Mouse (Mus musculus): ENCODE results near the gene Irf6.

Gene Irf6

GRCm38 (mm10) chr1:193191675-193192283, 38.9 kb downstream of the Irf6 start:
- in situ Hi-C loops (cut with MboI; ENCODE audit: low pct_unique_long_range_greater_than_20kb in 1 of 2, low sequenced_read_pairs in 2 of 2, unreplicated experiment in 1 of 2): no loop called here

- in situ Hi-C loops (cut with MboI; ENCODE audit: low pct_unique_long_range_greater_than_20kb in 1 of 2, low sequenced_read_pairs in 2 of 2, unreplicated experiment in 1 of 2): no loop called here
Observed at GRCm38 (mm10) chr1:193194416-193195140, 41.7 kb downstream of the Irf6 start.

GRCm38 (mm10) chr1:193195169-193195810, 42.4 kb downstream of the Irf6 start:
- in situ Hi-C loops (cut with MboI; ENCODE audit: low pct_unique_long_range_greater_than_20kb in 1 of 2, low sequenced_read_pairs in 2 of 2, unreplicated experiment in 1 of 2): no loop called here

GRCm38 (mm10) chr1:193197494-193198205, 44.7 kb downstream of the Irf6 start:
- in situ Hi-C loops (cut with MboI; ENCODE audit: low pct_unique_long_range_greater_than_20kb in 1 of 2, low sequenced_read_pairs in 2 of 2, unreplicated experiment in 1 of 2): no loop called here

- in situ Hi-C loops (cut with MboI; ENCODE audit: low pct_unique_long_range_greater_than_20kb in 1 of 2, low sequenced_read_pairs in 2 of 2, unreplicated experiment in 1 of 2): no loop called here
Observed at GRCm38 (mm10) chr1:193198312-193198711, 45.4 kb downstream of the Irf6 start.

GRCm38 (mm10) chr1:193200640-193201382, 47.9 kb downstream of the Irf6 start:
- in situ Hi-C loops (cut with MboI; ENCODE audit: low pct_unique_long_range_greater_than_20kb in 1 of 2, low sequenced_read_pairs in 2 of 2, unreplicated experiment in 1 of 2): no loop called here

- in situ Hi-C loops (cut with MboI; ENCODE audit: low pct_unique_long_range_greater_than_20kb in 1 of 2, low sequenced_read_pairs in 2 of 2, unreplicated experiment in 1 of 2): no loop called here
Observed at GRCm38 (mm10) chr1:193201383-193201778, 48.5 kb downstream of the Irf6 start, which contains the start of gene Traf3ip3. Traf3ip3 (minus strand) TSS chr1:193201703.

- in situ Hi-C loops (cut with MboI; ENCODE audit: low pct_unique_long_range_greater_than_20kb in 1 of 2, low sequenced_read_pairs in 2 of 2, unreplicated experiment in 1 of 2): no loop called here
Observed at GRCm38 (mm10) chr1:193203821-193204220, 50.9 kb downstream of the Irf6 start.

- in situ Hi-C loops (cut with MboI; ENCODE audit: low pct_unique_long_range_greater_than_20kb in 1 of 2, low sequenced_read_pairs in 2 of 2, unreplicated experiment in 1 of 2): no loop called here
Observed at GRCm38 (mm10) chr1:193205431-193205830, 52.5 kb downstream of the Irf6 start.

GRCm38 (mm10) chr1:193207503-193207902, 54.6 kb downstream of the Irf6 start, which contains the start of gene Lamb3:
Lamb3 (plus strand) TSS chr1:193207699.
- in situ Hi-C loops (cut with MboI; ENCODE audit: low pct_unique_long_range_greater_than_20kb in 1 of 2, low sequenced_read_pairs in 2 of 2, unreplicated experiment in 1 of 2): no loop called here

- in situ Hi-C loops (cut with MboI; ENCODE audit: low pct_unique_long_range_greater_than_20kb in 1 of 2, low sequenced_read_pairs in 2 of 2, unreplicated experiment in 1 of 2): no loop called here
Observed at GRCm38 (mm10) chr1:193208178-193208577, 55.3 kb downstream of the Irf6 start.

- in situ Hi-C loops (cut with MboI; ENCODE audit: low pct_unique_long_range_greater_than_20kb in 1 of 2, low sequenced_read_pairs in 2 of 2, unreplicated experiment in 1 of 2): no loop called here
Observed at GRCm38 (mm10) chr1:193211371-193211770, 58.5 kb downstream of the Irf6 start.

- in situ Hi-C loops (cut with MboI; ENCODE audit: low pct_unique_long_range_greater_than_20kb in 1 of 2, low sequenced_read_pairs in 2 of 2, unreplicated experiment in 1 of 2): no loop called here
Observed at GRCm38 (mm10) chr1:193214053-193214452, 61.1 kb downstream of the Irf6 start.

- in situ Hi-C loops (cut with MboI; ENCODE audit: low pct_unique_long_range_greater_than_20kb in 1 of 2, low sequenced_read_pairs in 2 of 2, unreplicated experiment in 1 of 2): no loop called here
Observed at GRCm38 (mm10) chr1:193216000-193216399, 63.1 kb downstream of the Irf6 start.

GRCm38 (mm10) chr1:193220408-193220807, 67.5 kb downstream of the Irf6 start:
- in situ Hi-C loops (cut with MboI; ENCODE audit: low pct_unique_long_range_greater_than_20kb in 1 of 2, low sequenced_read_pairs in 2 of 2, unreplicated experiment in 1 of 2): no loop called here
